Mouse (Mus musculus) neutrophil, adult 5-6 weeks (primary cell): ENCODE measurements around the gene Ralgapb. TPM values are rescaled to one million over a fixed set of nuclear protein-coding genes. Genes with fewer than 3 reads are reported as not detected.

Source experiments
- total RNA-seq: library from RNA; stranded (forward); fragments of 200-1000 nt; gene quantifications from 2 replicates; pipeline ENCODE4 v1.2.3, GENCODE M21; 2017

The Ralgapb gene
- total RNA-seq, 1 experiment from 2014 or later = 71.7 TPM

Other genes starting within 250 kb of the Ralgapb start
- gene D630003M21Rik, start 180.6 kb upstream of the Ralgapb start, total RNA-seq = not detected in 2 replicates
- not detected in 2 replicates for gene Bpi, start 151.8 kb upstream of the Ralgapb start, total RNA-seq
- 1.2 and 2.6 TPM in 2 replicates for gene Lbp, start 103.4 kb upstream of the Ralgapb start, total RNA-seq
- gene Snhg11, start 34.2 kb upstream of the Ralgapb start, total RNA-seq = not detected in 2 replicates
- gene Adig, start 92.8 kb downstream of the Ralgapb start, total RNA-seq = not detected in 2 replicates
- not detected in 2 replicates for gene Arhgap40, start 102.9 kb downstream of the Ralgapb start, total RNA-seq
- gene Slc32a1, start 200.9 kb downstream of the Ralgapb start, total RNA-seq = not detected in 2 replicates
- gene Actr5, start 215.0 kb downstream of the Ralgapb start, total RNA-seq = 29.6 and 32.8 TPM in 2 replicates